Mouse (Mus musculus) mesoderm, embryonic 11.5 days (tissue): ENCODE measurements around the gene Sufu.

ENCODE experiments used
- DNase-seq: peaks from one replicate; pipeline ENCODE4 v3.0.0-alpha.2; 2012; ENCODE audit warnings: low read depth, low spot score

Gene Sufu

GRCm38 (mm10) chr19:46495136-46495535 lies 98.4 kb downstream of the Sufu start:
- no peak for DNase-seq

- no peak for DNase-seq
These were observed 100.5 kb downstream of the Sufu start for GRCm38 (mm10) chr19:46497230-46497629.

GRCm38 (mm10) chr19:46499539-46499835 lies 102.8 kb downstream of the Sufu start:
- no peak for DNase-seq

- DNase-seq: peak; percentile 100
These were observed 103.3 kb downstream of the Sufu start for GRCm38 (mm10) chr19:46499836-46500580.

- DNase-seq: peak; percentile 68
These were observed 104.1 kb downstream of the Sufu start for GRCm38 (mm10) chr19:46500581-46501341.

- peak; percentile 83 for DNase-seq
These were observed 104.8 kb downstream of the Sufu start, which contains the start of gene Trim8 for GRCm38 (mm10) chr19:46501401-46502068. Gene Trim8, plus strand, starts transcription at chr19:46501702.

- no peak for DNase-seq
These were observed 105.4 kb downstream of the Sufu start for GRCm38 (mm10) chr19:46502069-46502455.

- DNase-seq: peak; percentile 67
These were observed 105.9 kb downstream of the Sufu start for GRCm38 (mm10) chr19:46502471-46503166.

GRCm38 (mm10) chr19:46503351-46504084 lies 106.8 kb downstream of the Sufu start:
- peak; percentile 59 for DNase-seq

- no peak for DNase-seq
These were observed 107.4 kb downstream of the Sufu start for GRCm38 (mm10) chr19:46504085-46504552.

GRCm38 (mm10) chr19:46504822-46505417 lies 108.2 kb downstream of the Sufu start:
- no peak for DNase-seq

GRCm38 (mm10) chr19:46505646-46506371 lies 109.1 kb downstream of the Sufu start:
- no peak for DNase-seq

- DNase-seq: no peak
These were observed 109.6 kb downstream of the Sufu start for GRCm38 (mm10) chr19:46506372-46506717.

- no peak for DNase-seq
These were observed 110.5 kb downstream of the Sufu start for GRCm38 (mm10) chr19:46507181-46507581.

- DNase-seq: no peak
These were observed 111.1 kb downstream of the Sufu start for GRCm38 (mm10) chr19:46507806-46508205.

GRCm38 (mm10) chr19:46508738-46509137 lies 112.0 kb downstream of the Sufu start:
- no peak for DNase-seq

- DNase-seq: no peak
These were observed 112.5 kb downstream of the Sufu start for GRCm38 (mm10) chr19:46509202-46509601.

GRCm38 (mm10) chr19:46509736-46510135 lies 113.0 kb downstream of the Sufu start:
- DNase-seq: no peak

GRCm38 (mm10) chr19:46510401-46510800 lies 113.7 kb downstream of the Sufu start:
- no peak for DNase-seq

GRCm38 (mm10) chr19:46510824-46511223 lies 114.1 kb downstream of the Sufu start:
- no peak for DNase-seq
